Mouse (Mus musculus): ENCODE data around the gene Myh14.

DNA sequence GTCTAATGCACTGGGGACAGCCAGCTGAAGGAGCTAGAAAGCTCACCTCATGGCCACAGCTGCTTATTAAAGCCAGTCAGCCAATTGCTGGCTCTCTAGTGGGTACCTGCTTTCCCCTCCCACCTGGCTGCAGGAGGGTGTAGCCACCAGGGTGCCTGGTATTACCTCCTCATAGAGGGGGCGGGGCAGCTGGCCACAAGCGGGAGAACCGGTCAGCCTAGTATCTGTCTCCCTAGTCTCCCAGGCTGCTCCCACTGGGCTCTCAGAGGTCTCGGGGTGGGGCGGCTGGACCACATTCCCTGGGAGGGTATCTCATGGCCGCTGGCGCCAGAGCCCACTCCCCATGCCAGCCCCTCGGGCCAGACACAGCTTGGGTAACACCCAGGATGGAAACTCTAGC is 8.5 kb downstream of the Myh14 start:
- TF ChIP-seq EP300 (IDR thresholded peaks at IDR 0.05; ENCODE audit: low read depth) (no peak), CTCF (IDR thresholded peaks at IDR 0.05; ENCODE audit: low read depth) (no peak)

Data from heart, postnatal 0 days (tissue).